Mouse (Mus musculus) hindbrain, embryonic 14.5 days (tissue): ENCODE data around the gene Thsd1. TPM values are rescaled to one million over a fixed set of nuclear protein-coding genes. Genes with fewer than 3 reads are reported as not detected.

ENCODE experiments used
- ATAC-seq: fragments of 200-750 bp; cut with Nextera tagmentation; 2 replicates; pipeline ENCODE4 v1.8.0; 2017; ENCODE audit warnings: moderate number of reproducible peaks, mild to moderate bottlenecking, moderate TSS enrichment, moderate library complexity; ENCODE audit not compliant: low FRiP score
- DNase-seq: peaks from one replicate; pipeline ENCODE4 v3.0.0-alpha.2; 2015; ENCODE audit warnings: low spot score
- H3K27ac ChIP-seq: fragments of 300-500 bp; sonication (generic); 2 replicates; pipeline ENCODE4 v1.5.1; 2014; ENCODE audit warnings: mild to moderate bottlenecking, moderate library complexity
- H3K27me3 ChIP-seq: fragments of 300-500 bp; sonication (generic); 2 replicates; pipeline ENCODE4 v1.6.1; 2014; ENCODE audit warnings: mild to moderate bottlenecking, low read length, mixed read lengths; ENCODE audit not compliant: control insufficient read depth, insufficient read depth
- H3K36me3 ChIP-seq: fragments of 300-500 bp; sonication (generic); replicated peaks from 2 replicates; pipeline ENCODE4 v1.6.1; 2014; ENCODE audit not compliant: control insufficient read depth, insufficient read depth
- H3K4me1 ChIP-seq: fragments of 300-500 bp; sonication (generic); replicated peaks from 2 replicates; pipeline ENCODE4 v1.6.1; 2014; ENCODE audit warnings: antibody characterized with exemption, low read length, mixed read lengths; ENCODE audit not compliant: control insufficient read depth, insufficient read depth
- H3K4me2 ChIP-seq: fragments of 300-500 bp; sonication (generic); replicated peaks from 2 replicates; pipeline ENCODE4 v1.6.1; 2014; ENCODE audit warnings: mild to moderate bottlenecking, moderate library complexity
- H3K4me3 ChIP-seq: fragments of 300-500 bp; sonication (generic); replicated peaks from 2 replicates; pipeline ENCODE4 v1.5.1; 2014; ENCODE audit warnings: mild to moderate bottlenecking, low read length
- H3K9ac ChIP-seq: fragments of 300-500 bp; sonication (generic); 2 replicates; pipeline ENCODE4 v1.6.1; 2014
- H3K9me3 ChIP-seq: fragments of 300-500 bp; sonication (generic); 2 replicates; pipeline ENCODE4 v1.6.1; 2016; ENCODE audit warnings: low read length; ENCODE audit not compliant: control insufficient read depth
- WGBS: fragments of 180-500 bp; shearing (Covaris S2); extraction: QIAGEN DNeasy Blood & Tissue Kit; methylation state at CpG from one replicate; pipeline ENCODE4 v1.1.7; 2014; 5-methylcytosine and 5-hydroxymethylcytosine counted together
- polyA plus RNA-seq: library from polyadenylated mRNA; unstranded; fragments of >200 nt; fragmentation: Nextera tagmentation; extraction: Ambion mirVana; gene quantifications from 2 replicates; pipeline ENCODE4 v1.2.1, GENCODE M21; 2014

Thsd1 gene
- polyA plus RNA-seq, 1 experiment from 2014 or later: 8.2 TPM

DNA sequence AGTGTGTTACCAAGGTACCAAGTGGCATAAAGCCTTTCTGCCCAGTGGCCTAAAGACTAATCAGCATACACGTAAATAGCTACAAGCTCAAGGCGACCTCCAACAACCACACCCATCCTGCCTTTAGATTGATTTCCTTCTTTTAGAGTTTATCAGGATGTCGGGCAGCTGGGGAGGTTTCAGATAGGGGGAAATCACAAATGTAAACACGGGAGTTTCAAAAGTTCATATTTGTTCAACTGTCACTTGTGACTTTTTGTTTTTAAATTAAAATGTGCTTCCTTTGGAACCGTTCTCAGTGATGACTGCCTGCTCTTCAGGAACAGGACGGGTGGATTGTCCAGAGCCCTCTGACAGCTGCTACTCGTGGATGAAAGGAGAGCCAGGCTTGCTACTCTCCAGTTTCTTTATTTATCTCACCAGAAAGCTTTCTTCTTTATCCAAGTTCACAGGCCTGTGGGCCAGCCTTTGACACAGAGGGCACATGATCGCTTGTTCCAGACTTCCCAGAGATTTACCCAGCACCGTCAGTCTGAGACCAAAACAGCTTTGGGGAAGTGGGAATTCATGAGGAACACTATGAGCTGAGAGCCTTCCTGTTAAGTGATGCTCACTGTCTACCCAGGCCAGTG lies 33.1 kb downstream of the Thsd1 start:
- Histone ChIP-seq H3K9ac (no peak overlapping the region), H3K27me3 (no peaks in the 10 kb centered on the region), H3K9me3 (no peaks in the 10 kb centered on the region), H3K4me1 (no peaks in the 10 kb centered on the region), H3K4me3 (no peak overlapping the region), H3K4me2 (no peak overlapping the region), H3K27ac (no peak overlapping the region), H3K36me3 (no peaks in the 10 kb centered on the region)
- 57% methylated on average over 9 of the region's 9 CpGs for WGBS
- ATAC-seq (no peak), DNase-seq (no peak)

DNA sequence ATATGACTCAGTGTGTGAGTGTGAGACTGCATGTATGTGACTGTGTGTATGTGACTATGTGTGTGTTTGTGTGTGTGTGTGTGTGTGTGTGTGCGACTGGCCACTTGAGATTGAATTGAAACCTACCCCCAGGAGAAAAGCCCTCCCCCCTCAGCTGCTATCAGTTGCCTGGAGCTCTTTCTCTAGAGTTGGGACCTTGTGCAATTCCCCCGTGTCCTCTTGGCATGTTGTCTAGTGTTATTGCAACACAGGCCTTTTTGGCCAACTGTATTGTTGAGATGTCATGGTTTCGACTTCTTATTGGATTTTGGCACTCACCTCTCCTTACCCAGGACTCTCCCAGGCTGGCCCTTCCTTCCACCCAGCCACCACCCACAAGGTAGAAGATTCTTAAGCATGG lies 35.2 kb downstream of the Thsd1 start:
- Histone ChIP-seq H3K9ac (no peak overlapping the region), H3K36me3 (no peaks in the 10 kb centered on the region), H3K27ac (no peak overlapping the region), H3K27me3 (no peaks in the 10 kb centered on the region), H3K9me3 (no peaks in the 10 kb centered on the region), H3K4me1 (no peaks in the 10 kb centered on the region), H3K4me2 (no peak overlapping the region), H3K4me3 (no peak overlapping the region)
- 90% methylated on average over 3 of the region's 3 CpGs for WGBS
- ATAC-seq (no peak), DNase-seq (no peak)

DNA sequence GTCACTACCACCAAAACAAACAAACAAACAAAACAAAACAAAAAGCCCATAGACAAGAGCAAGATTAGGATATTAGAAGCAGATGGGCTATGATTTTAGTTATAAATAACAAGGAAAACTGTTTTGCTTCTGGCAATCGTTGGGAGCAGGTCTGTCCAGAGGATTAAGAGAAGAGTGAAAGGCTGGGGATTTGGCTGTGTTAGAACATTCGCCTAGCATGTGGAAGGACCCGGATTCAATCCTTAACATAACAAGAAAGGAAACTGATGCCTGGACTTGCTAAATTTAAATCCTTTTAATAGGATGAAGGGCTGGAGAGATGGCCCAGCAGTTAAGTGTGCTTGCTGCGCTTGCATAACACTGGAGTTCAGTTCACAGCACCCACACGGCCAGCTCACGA lies 37.2 kb downstream of the Thsd1 start:
- Histone ChIP-seq H3K27ac (no peak overlapping the region), H3K4me2 (no peak overlapping the region), H3K9me3 (no peaks in the 10 kb centered on the region), H3K4me3 (no peak overlapping the region), H3K36me3 (no peaks in the 10 kb centered on the region), H3K9ac (no peak overlapping the region), H3K4me1 (no peaks in the 10 kb centered on the region), H3K27me3 (no peaks in the 10 kb centered on the region)
- DNase-seq (no peak), ATAC-seq (no peak)
- WGBS: 82% methylated on average over 6 of the region's 6 CpGs

DNA sequence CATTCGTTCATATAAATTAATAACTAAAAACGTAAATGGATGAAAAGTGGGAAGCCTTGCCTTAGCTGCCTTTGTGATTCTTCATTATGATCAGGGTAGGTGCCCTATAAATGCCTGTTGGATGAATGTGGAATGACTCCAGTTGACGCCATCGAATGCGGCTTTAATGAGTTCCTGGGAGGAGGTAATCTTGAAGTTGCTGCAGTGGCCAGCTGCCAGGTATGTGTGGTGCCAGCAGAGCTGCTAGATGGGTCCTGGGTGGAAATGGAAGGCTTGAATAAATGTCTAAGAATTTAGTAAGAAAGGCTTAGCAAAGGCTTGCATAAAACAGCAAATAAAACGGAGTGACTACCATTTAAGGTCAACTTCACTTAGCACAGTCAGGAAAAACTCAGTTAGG lies 37.7 kb downstream of the Thsd1 start:
- Histone ChIP-seq H3K27me3 (no peaks in the 10 kb centered on the region), H3K27ac (no peak overlapping the region), H3K4me1 (no peaks in the 10 kb centered on the region), H3K4me3 (no peak overlapping the region), H3K4me2 (no peak overlapping the region), H3K9ac (no peak overlapping the region), H3K36me3 (no peaks in the 10 kb centered on the region), H3K9me3 (no peaks in the 10 kb centered on the region)
- ATAC-seq (no peak), DNase-seq (no peak)
- 80% methylated on average over 6 of the region's 6 CpGs for WGBS

DNA sequence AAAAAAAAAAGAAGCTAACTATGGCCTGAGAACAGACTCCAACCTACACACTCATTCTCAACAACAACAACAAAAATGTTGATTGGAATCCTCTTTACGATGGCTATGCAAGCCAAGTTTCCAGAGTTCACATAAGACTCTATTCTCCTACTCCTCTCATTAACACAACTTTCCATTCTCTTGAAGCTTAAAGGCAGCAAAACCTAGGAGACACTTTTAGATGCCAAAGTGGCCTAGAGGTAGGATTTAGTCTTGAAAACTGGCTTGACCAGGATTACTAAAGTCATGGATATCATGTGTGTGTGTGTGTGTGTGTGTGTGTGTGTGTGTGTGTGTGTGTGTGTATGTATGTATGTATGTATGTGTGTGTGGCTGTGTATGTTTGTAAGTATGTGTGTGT lies 38.1 kb downstream of the Thsd1 start:
- Histone ChIP-seq H3K27ac (no peak overlapping the region), H3K9me3 (no peaks in the 10 kb centered on the region), H3K36me3 (no peaks in the 10 kb centered on the region), H3K4me1 (no peaks in the 10 kb centered on the region), H3K4me3 (no peak overlapping the region), H3K4me2 (no peak overlapping the region), H3K27me3 (no peaks in the 10 kb centered on the region), H3K9ac (no peak overlapping the region)
- DNase-seq (no peak), ATAC-seq (no peak)
- 88% methylated on average over 1 of the region's 1 CpGs for WGBS

DNA sequence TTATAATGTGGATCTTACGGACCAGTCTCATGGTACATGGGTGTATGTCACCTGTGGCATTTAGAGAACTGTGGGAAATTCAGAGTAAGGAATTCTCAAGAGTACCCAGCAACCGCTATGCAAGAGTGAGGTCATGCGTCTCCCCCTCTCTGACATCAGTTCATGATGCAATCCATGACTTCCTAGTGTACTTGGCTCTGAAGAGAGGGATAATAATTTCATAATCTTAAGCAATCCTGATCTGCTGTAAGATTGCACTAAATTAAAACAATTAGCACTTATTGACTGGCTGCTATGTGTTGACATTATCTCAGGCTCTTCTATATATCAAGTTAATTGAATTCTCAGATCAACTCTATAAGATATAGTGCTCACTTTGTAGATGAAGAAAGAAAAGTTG lies 39.7 kb downstream of the Thsd1 start:
- H3K36me3 ChIP-seq: no peaks in the 10 kb centered on the region
- DNase-seq (no peak), ATAC-seq (no peak)
- H3K9ac ChIP-seq: no peak overlapping the region
- no peak overlapping the region for H3K4me2 ChIP-seq
- 93% methylated on average over 3 of the region's 3 CpGs for WGBS
- H3K4me3 ChIP-seq: no peak overlapping the region
- H3K4me1 ChIP-seq: no peaks in the 10 kb centered on the region
- H3K27ac ChIP-seq: no peak overlapping the region
- no peaks in the 10 kb centered on the region for H3K27me3 ChIP-seq
- H3K9me3 ChIP-seq: no peaks in the 10 kb centered on the region

DNA sequence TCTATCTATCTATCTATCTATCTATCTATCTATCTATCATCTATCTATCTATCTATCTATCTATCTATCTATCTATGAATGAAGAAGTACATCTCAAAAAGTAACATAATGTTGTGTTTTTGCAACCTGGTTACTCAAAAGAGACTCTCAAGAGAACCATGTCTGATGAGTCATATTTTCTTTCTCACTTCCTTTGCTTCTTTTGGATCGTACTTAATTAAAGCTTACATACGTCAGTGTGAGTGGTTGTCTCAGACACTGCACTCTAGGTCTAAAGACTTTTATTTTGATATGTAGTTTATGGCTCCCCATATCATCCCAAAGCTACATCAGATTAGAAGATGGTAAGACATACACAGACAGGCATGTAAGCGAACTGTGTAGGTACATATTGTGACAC lies 46.0 kb downstream of the Thsd1 start:
- Histone ChIP-seq H3K9me3 (no peaks in the 10 kb centered on the region), H3K4me2 (no peak overlapping the region), H3K4me1 (no peaks in the 10 kb centered on the region), H3K9ac (no peak overlapping the region), H3K27ac (no peak overlapping the region), H3K4me3 (no peak overlapping the region), H3K27me3 (no peaks in the 10 kb centered on the region), H3K36me3 (no peaks in the 10 kb centered on the region)
- WGBS: 89% methylated on average over 3 of the region's 3 CpGs
- no peak for DNase-seq
- ATAC-seq: no peak

DNA sequence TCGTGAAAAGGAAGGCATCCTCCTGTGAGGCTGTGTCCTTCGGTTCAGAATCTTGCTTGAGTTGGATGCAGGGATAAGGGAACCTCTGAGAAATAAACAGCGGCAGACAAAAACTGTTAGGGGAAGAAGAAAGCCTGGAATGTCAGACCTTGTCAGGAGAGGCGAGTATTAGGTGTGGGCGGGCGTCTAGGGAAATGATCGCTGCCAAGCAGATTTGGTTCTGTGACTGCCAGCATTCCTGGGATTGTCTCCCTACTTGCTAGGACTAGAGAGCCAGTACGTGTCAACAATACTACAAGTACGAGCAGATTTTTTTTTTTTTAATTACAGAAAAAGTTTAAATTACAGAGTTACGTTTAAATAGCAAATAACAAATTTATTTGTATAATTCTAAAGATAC lies 47.5 kb downstream of the Thsd1 start:
- H3K27ac ChIP-seq: no peak overlapping the region
- 70% methylated on average over 10 of the region's 10 CpGs for WGBS
- no peaks in the 10 kb centered on the region for H3K9me3 ChIP-seq
- no peaks in the 10 kb centered on the region for H3K4me1 ChIP-seq
- H3K4me3 ChIP-seq: no peak overlapping the region
- no peak overlapping the region for H3K9ac ChIP-seq
- no peak for ATAC-seq
- H3K36me3 ChIP-seq: no peaks in the 10 kb centered on the region
- H3K27me3 ChIP-seq: no peaks in the 10 kb centered on the region
- no peak for DNase-seq
- H3K4me2 ChIP-seq: no peak overlapping the region

DNA sequence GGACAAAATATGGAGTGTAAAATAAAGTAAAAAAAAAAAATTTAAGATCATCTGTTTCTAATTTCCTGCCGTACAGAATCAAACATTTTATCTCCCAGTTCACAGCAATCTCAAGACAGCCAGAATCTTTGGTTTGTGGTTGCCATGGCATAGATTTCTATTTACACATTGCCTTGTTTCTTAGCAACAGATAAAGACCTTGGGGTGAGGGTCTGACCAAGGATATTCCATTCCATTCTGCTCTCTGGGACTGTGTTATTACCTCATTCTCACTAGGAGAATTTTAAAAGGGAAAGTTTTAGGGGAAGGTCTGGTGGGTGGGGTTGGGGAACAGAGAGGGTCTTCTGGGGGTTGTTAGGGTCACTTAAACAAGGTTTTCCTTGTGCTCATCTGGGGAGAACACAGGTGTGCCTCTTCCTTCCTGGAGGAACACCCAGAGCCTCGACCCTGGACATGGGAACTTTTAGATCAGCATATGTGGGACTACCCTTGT lies 55.9 kb downstream of the Thsd1 start, which contains the start of gene Tpte:
Tpte (plus strand) TSS at position 443 of the 493 bp plus-strand sequence.
- no peak within 1 kb of the TSS for H3K4me3 ChIP-seq
- H3K36me3 ChIP-seq: no peaks in the 10 kb centered on the region
- H3K9me3 ChIP-seq: no peaks in the 10 kb centered on the region
- no peaks in the 10 kb centered on the region for H3K27me3 ChIP-seq
- no peak within 1 kb of the TSS for H3K27ac ChIP-seq
- no peak within 1 kb of the TSS for H3K9ac ChIP-seq
- 69% methylated on average over 2 of the region's 2 CpGs for WGBS
- no peak within 1 kb of the TSS for H3K4me2 ChIP-seq
- H3K4me1 ChIP-seq: no peaks in the 10 kb centered on the region
- no peak for ATAC-seq
- DNase-seq: no peak

DNA sequence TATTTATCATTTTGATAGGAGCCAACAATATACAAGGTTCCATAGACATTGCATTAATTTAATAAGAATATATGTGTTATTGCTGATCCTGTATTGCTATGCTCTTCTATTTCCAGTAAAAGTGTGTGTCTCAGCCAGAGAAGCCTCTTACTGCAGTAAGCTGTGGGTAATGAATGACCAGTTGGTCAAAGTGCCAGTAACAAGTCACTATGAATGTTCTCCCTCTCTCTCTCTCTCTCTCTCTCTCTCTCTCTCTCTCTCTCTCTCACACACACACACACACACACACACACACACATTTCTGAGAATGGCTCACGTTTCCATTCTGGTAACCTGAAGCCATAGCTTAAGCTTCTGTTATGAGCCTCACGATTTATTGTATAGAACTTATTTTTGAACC lies 75.2 kb downstream of the Thsd1 start:
- Histone ChIP-seq H3K9ac (no peak overlapping the region), H3K27ac (no peak overlapping the region), H3K36me3 (no peaks in the 10 kb centered on the region), H3K4me2 (no peak overlapping the region), H3K27me3 (no peaks in the 10 kb centered on the region), H3K4me1 (no peaks in the 10 kb centered on the region), H3K4me3 (no peak overlapping the region), H3K9me3 (no peaks in the 10 kb centered on the region)
- ATAC-seq: no peak
- WGBS: 61% methylated on average over 2 of the region's 2 CpGs
- no peak for DNase-seq
